Mouse (Mus musculus) A20 (cell line): Measurements from ENCODE around the gene Retnlb.

Source experiments
- DNase-seq: peaks from one replicate; pipeline ENCODE4 v3.0.0-alpha.2; 2011; ENCODE audit warnings: low read depth, low spot score

Retnlb gene

GRCm38 (mm10) chr16:48816695-48817094 lies at the start of gene Retnlb:
Retnlb (plus strand) TSS chr16:48816856.
- no peak for DNase-seq

- no peak for DNase-seq
Measured at GRCm38 (mm10) chr16:48769183-48769582, 47.5 kb upstream of the Retnlb start.

- no peak for DNase-seq
Measured at GRCm38 (mm10) chr16:48771971-48772445, 44.6 kb upstream of the Retnlb start, which contains the start of gene Trat1. Trat1 (minus strand) TSS chr16:48772021.

- DNase-seq, result peak; percentile 28
Measured at GRCm38 (mm10) chr16:48777254-48777653, 39.4 kb upstream of the Retnlb start.

GRCm38 (mm10) chr16:48786258-48786657 lies 30.4 kb upstream of the Retnlb start:
- peak; percentile 22 for DNase-seq

- peak; percentile 71 for DNase-seq
Measured at GRCm38 (mm10) chr16:48788704-48789185, 27.9 kb upstream of the Retnlb start.

- DNase-seq, result no peak
Measured at GRCm38 (mm10) chr16:48798285-48798684, 18.4 kb upstream of the Retnlb start.

- no peak for DNase-seq
Measured at GRCm38 (mm10) chr16:48799470-48799869, 17.2 kb upstream of the Retnlb start.

GRCm38 (mm10) chr16:48800906-48801305 lies 15.8 kb upstream of the Retnlb start:
- DNase-seq, result no peak

- no peak for DNase-seq
Measured at GRCm38 (mm10) chr16:48805412-48805811, 11.2 kb upstream of the Retnlb start.

- DNase-seq, result no peak
Measured at GRCm38 (mm10) chr16:48806521-48806920, 10.1 kb upstream of the Retnlb start.

- DNase-seq, result peak; percentile 43
Measured at GRCm38 (mm10) chr16:48809374-48809773, 7.3 kb upstream of the Retnlb start.

GRCm38 (mm10) chr16:48811881-48812436 lies 4.7 kb upstream of the Retnlb start:
- no peak for DNase-seq

GRCm38 (mm10) chr16:48818524-48818923 lies 1.9 kb downstream of the Retnlb start:
- no peak for DNase-seq

GRCm38 (mm10) chr16:48826474-48826873 lies 9.8 kb downstream of the Retnlb start:
- DNase-seq, result no peak

- DNase-seq, result peak; percentile 34
Measured at GRCm38 (mm10) chr16:48827625-48828024, 11.0 kb downstream of the Retnlb start.

- no peak for DNase-seq
Measured at GRCm38 (mm10) chr16:48829060-48829459, 12.4 kb downstream of the Retnlb start.

GRCm38 (mm10) chr16:48832055-48832454 lies 15.4 kb downstream of the Retnlb start:
- DNase-seq, result no peak

- peak; percentile 30 for DNase-seq
Measured at GRCm38 (mm10) chr16:48833626-48834025, 17.0 kb downstream of the Retnlb start.

GRCm38 (mm10) chr16:48842266-48842665 lies 25.6 kb downstream of the Retnlb start, which contains the start of gene Retnla:
Retnla (plus strand) TSS chr16:48842551.
- DNase-seq, result no peak

- DNase-seq, result no peak
Measured at GRCm38 (mm10) chr16:48843671-48844386, 27.2 kb downstream of the Retnlb start.

GRCm38 (mm10) chr16:48865004-48865403 lies 48.3 kb downstream of the Retnlb start:
- peak; percentile 35 for DNase-seq

- DNase-seq, result no peak
Measured at GRCm38 (mm10) chr16:48867690-48868089, 51.0 kb downstream of the Retnlb start.
